Mouse (Mus musculus) gastrocnemius, adult 2 months (tissue): ENCODE results near the gene Klc1. TPM values are rescaled to one million over a fixed set of nuclear protein-coding genes. Genes with fewer than 3 reads are reported as not detected.

Experiments used
- DNase-seq: peaks from one replicate; pipeline ENCODE4 v3.0.0; 2022
- H3K27ac ChIP-seq: fragments of 200-600 bp; 2 replicates; pipeline ENCODE4 v1.8.1; 2022; ENCODE audit warnings: mild to moderate bottlenecking
- H3K4me3 ChIP-seq: fragments of 200-600 bp; 2 replicates; pipeline ENCODE4 v1.8.1; 2022; ENCODE audit warnings: mild to moderate bottlenecking, moderate library complexity
- CTCF ChIP-seq: fragments of 200-600 bp; IDR thresholded peaks from 2 replicates; pipeline ENCODE4 v1.8.1; 2022; ENCODE audit warnings: antibody characterized with exemption, mild to moderate bottlenecking, moderate library complexity
- intact Hi-C: fragments of 180-260 bp; cut with DNase I; formaldehyde crosslinking; loops from one replicate; pipeline ENCODE4 v1.15.1; 2025
- total RNA-seq, 2 experiments: library from RNA; stranded (reverse); gene quantifications; 2 replicates each; pipeline ENCODE4 v1.2.3; 2021

The Klc1 gene
- total RNA-seq, 2 experiments from 2014 or later, result 61.5 to 75.9 TPM

GRCm38 (mm10) chr12:111829954-111830353 lies 71.3 kb downstream of the Klc1 start:
- intact Hi-C loops, result no loop called here
- TF ChIP-seq CTCF, result no peak
- no peak for DNase-seq
- Histone ChIP-seq H3K4me3 (no peak overlapping the region), H3K27ac (no peak overlapping the region)

GRCm38 (mm10) chr12:111830375-111830774 lies 71.7 kb downstream of the Klc1 start:
- no peak for DNase-seq
- intact Hi-C loops, result no loop called here
- Histone ChIP-seq H3K27ac (no peak overlapping the region), H3K4me3 (no peak overlapping the region)
- TF ChIP-seq CTCF, result no peak

GRCm38 (mm10) chr12:111832643-111833042 lies 74.0 kb downstream of the Klc1 start:
- no peak overlapping the region for H3K27ac ChIP-seq
- no peak for DNase-seq
- intact Hi-C loops, result no loop called here
- no peak for TF ChIP-seq CTCF
- H3K4me3 ChIP-seq, result no peak overlapping the region

GRCm38 (mm10) chr12:111833457-111833856 lies 74.8 kb downstream of the Klc1 start:
- intact Hi-C loops, result no loop called here
- no peak overlapping the region for H3K27ac ChIP-seq
- H3K4me3 ChIP-seq, result no peak overlapping the region
- TF ChIP-seq CTCF, result no peak
- DNase-seq, result no peak

- TF ChIP-seq CTCF, result no peak
- Histone ChIP-seq H3K4me3 (no peak overlapping the region), H3K27ac (0 out of 2 replicates have a peak overlapping the region, but pooled peaks have one; percentile 6)
- intact Hi-C loops, result no loop called here
- DNase-seq, result no peak
Measured at GRCm38 (mm10) chr12:111842565-111843433, 84.2 kb downstream of the Klc1 start.

GRCm38 (mm10) chr12:111843470-111843869 lies 84.8 kb downstream of the Klc1 start:
- DNase-seq, result no peak

GRCm38 (mm10) chr12:111845953-111846352 lies 87.3 kb downstream of the Klc1 start:
- no peak for DNase-seq
- Histone ChIP-seq H3K4me3 (no peak overlapping the region), H3K27ac (no peak overlapping the region)
- no peak for TF ChIP-seq CTCF
- intact Hi-C loops, result no loop called here

More at GRCm38 (mm10) chr12:111843470-111843869, 84.8 kb downstream of the Klc1 start:
- Histone ChIP-seq H3K4me3 (no peak overlapping the region), H3K27ac (0 out of 2 replicates have a peak overlapping the region, but pooled peaks have one; percentile 6)
- TF ChIP-seq CTCF, result no peak
- intact Hi-C loops, result no loop called here

- no peak overlapping the region for H3K4me3 ChIP-seq
- no peak overlapping the region for H3K27ac ChIP-seq
Measured at GRCm38 (mm10) chr12:111846815-111847214, 88.2 kb downstream of the Klc1 start.

GRCm38 (mm10) chr12:111848300-111848798 lies 89.7 kb downstream of the Klc1 start:
- intact Hi-C loops, result no loop called here
- no peak overlapping the region for H3K4me3 ChIP-seq
- TF ChIP-seq CTCF, result no peak
- peak; percentile 41 for DNase-seq
- peak overlapping the region; percentile 56 for H3K27ac ChIP-seq

More at GRCm38 (mm10) chr12:111846815-111847214, 88.2 kb downstream of the Klc1 start:
- no peak for TF ChIP-seq CTCF
- no peak for DNase-seq
- intact Hi-C loops, result no loop called here

- Histone ChIP-seq H3K27ac (no peak overlapping the region), H3K4me3 (no peak overlapping the region)
- peak; percentile 52 for TF ChIP-seq CTCF
- intact Hi-C loops, result no loop called here
- no peak for DNase-seq
Measured at GRCm38 (mm10) chr12:111851235-111851634, 92.6 kb downstream of the Klc1 start.

- intact Hi-C loops, result no loop called here
- DNase-seq, result no peak
- H3K4me3 ChIP-seq, result no peak overlapping the region
- TF ChIP-seq CTCF, result no peak
- H3K27ac ChIP-seq, result no peak overlapping the region
Measured at GRCm38 (mm10) chr12:111851745-111852144, 93.1 kb downstream of the Klc1 start.

GRCm38 (mm10) chr12:111853011-111853436 lies 94.4 kb downstream of the Klc1 start:
- no peak for TF ChIP-seq CTCF
- peak; percentile 89 for DNase-seq
- intact Hi-C loops, result no loop called here
- no peak overlapping the region for H3K4me3 ChIP-seq
- 0 out of 2 replicates have a peak overlapping the region, but pooled peaks have one; percentile 13 for H3K27ac ChIP-seq

GRCm38 (mm10) chr12:111853546-111853945 lies 94.9 kb downstream of the Klc1 start:
- no peak for DNase-seq
- no peak for TF ChIP-seq CTCF
- intact Hi-C loops, result no loop called here
- Histone ChIP-seq H3K4me3 (no peak overlapping the region), H3K27ac (0 out of 2 replicates have a peak overlapping the region, but pooled peaks have one; percentile 13)
